Mouse (Mus musculus) ovary, postnatal 14 days (tissue): ENCODE results near the gene Ifitm3.

Source experiments
- DNase-seq: peaks from one replicate; pipeline ENCODE4 v3.0.0; 2022; ENCODE audit warnings: low spot score

Ifitm3 gene

GRCm38 (mm10) chr7:140961416-140961815, 49.2 kb downstream of the Ifitm3 start:
- DNase-seq, result no peak

GRCm38 (mm10) chr7:140960026-140960425, 50.5 kb downstream of the Ifitm3 start:
- DNase-seq, result no peak
